Mouse (Mus musculus) hematopoietic stem cell, adult 5-6 weeks (primary cell): Measurements from ENCODE around the gene Pigc. TPM values are rescaled to one million over a fixed set of nuclear protein-coding genes. Genes with fewer than 3 reads are reported as not detected.

ENCODE experiments used
- ATAC-seq, 2 experiments: fragments of 125-278 bp in 1 of 2; replicated peaks in 1 of 2; 2 replicates each; pipeline ENCODE4 v1.8.0; 2016 to 2017; ENCODE audit warnings: inconsistent platforms in 2 of 2, mild to moderate bottlenecking in 2 of 2, moderate number of reproducible peaks in 2 of 2, low read depth in 1 of 2, moderate TSS enrichment in 1 of 2; ENCODE audit not compliant: low FRiP score in 2 of 2, poor library complexity in 2 of 2, severe bottlenecking in 2 of 2, insufficient read depth in 1 of 2, low TSS enrichment in 1 of 2
- total RNA-seq: library from RNA; stranded (forward); fragments of 172-1452, 232-1000 nt; gene quantifications from 2 replicates; pipeline ENCODE4 v1.2.3, GENCODE M21; 2017

The Pigc gene
- total RNA-seq, 1 experiment from 2014 or later, result 14.9 TPM

GRCm38 (mm10) chr1:162020303-162020731 is 51.3 kb downstream of the Pigc start:
- ATAC-seq, result no peak

- ATAC-seq, result no peak
These were observed 51.8 kb downstream of the Pigc start for GRCm38 (mm10) chr1:162020766-162021165.

Other genes starting within 250 kb of the Pigc start
- 0.50 and 0.69 TPM in 2 replicates for gene Fasl, start 180.7 kb upstream of the Pigc start, total RNA-seq
- 141 TPM in 2 replicates for gene Suco, start 92.5 kb upstream of the Pigc start, total RNA-seq
- not detected in 2 replicates for gene 4930558K02Rik, start 10.4 kb downstream of the Pigc start, total RNA-seq